Mouse (Mus musculus): ENCODE measurements around the gene Gm17026. TPM values are rescaled to one million over a fixed set of nuclear protein-coding genes. Genes with fewer than 3 reads are reported as not detected.
"Not testable (repeated sequence)": the region's sequence is repeated elsewhere in the genome, so short reads cannot be mapped to it uniquely, and the experiment has no call there.

Gene Gm17026
- total RNA-seq (2021), result not detected
- long read RNA-seq, experiment 1, result 0 reads
- long read RNA-seq, experiment 2, result 0 reads

- not testable (repeated sequence) for DNase-seq (ENCODE audit: low spot score in 2 of 2)
Observed at GRCm38 (mm10) chr14:42259948-42260347, at the start of gene Gm17026. Gene Gm17026 (minus strand): TSS chr14:42260048.

- not testable (repeated sequence) for DNase-seq (ENCODE audit: low spot score in 2 of 2)
Observed at GRCm38 (mm10) chr14:42297258-42297657, 37.4 kb upstream of the Gm17026 start, which contains the start of gene Gm9611. Gene Gm9611 (minus strand): TSS chr14:42297358.

- DNase-seq (ENCODE audit: low spot score in 2 of 2), result peak; percentile 2 to 14
Observed at GRCm38 (mm10) chr14:42216766-42217537, 42.9 kb downstream of the Gm17026 start.

Small RNA genes within 50 kb of the gene (microRNA-seq; reads per million reads assigned to microRNA genes)
- 0 reads per million in 2 experiments for gene Gm25208 (ENCODE audit: borderline number of aligned reads in 2 of 2)
- 0 reads per million in 2 experiments for gene Gm25892 (ENCODE audit: borderline number of aligned reads in 2 of 2)

Other genes starting within 250 kb of the Gm17026 start
- gene Gm7951, start 142.7 kb downstream of the Gm17026 start, total RNA-seq (2021), result not detected
- gene Gm17027, start 97.4 kb downstream of the Gm17026 start, total RNA-seq (2021), result not detected
- not detected for gene Gm3573, start 69.3 kb downstream of the Gm17026 start, total RNA-seq (2021)
- gene Gm9611, start 37.3 kb upstream of the Gm17026 start, total RNA-seq (2021), result not detected
- gene Gm7995, start 50.2 kb upstream of the Gm17026 start, total RNA-seq (2021), result not detected
- not detected for gene Gm8005, start 179.6 kb upstream of the Gm17026 start, total RNA-seq (2021)
- not detected for gene Gm8011, start 203.8 kb upstream of the Gm17026 start, total RNA-seq (2021)
- gene Gm8020, start 242.3 kb upstream of the Gm17026 start, total RNA-seq (2021), result not detected